Mouse (Mus musculus) cortical plate, adult 2 months (tissue): Measurements from ENCODE around the gene Mta1.

Experiments
- CTCF ChIP-seq: fragments of 200-500 bp; IDR thresholded peaks from 2 replicates; pipeline ENCODE4 v1.5.1; 2011; ENCODE audit warnings: mild to moderate bottlenecking, control low read depth, low read length; ENCODE audit not compliant: insufficient read depth; ENCODE audit errors: extremely low read depth
- POLR2A ChIP-seq: fragments of 200-500 bp; IDR thresholded peaks from 2 replicates; pipeline ENCODE4 v1.6.1; 2011; ENCODE audit warnings: mild to moderate bottlenecking, low read length, control low read depth; ENCODE audit not compliant: insufficient read depth; ENCODE audit errors: extremely low read depth

- TF ChIP-seq CTCF (no peak), POLR2A (no peak)
These were observed 34.4 kb upstream of the Mta1 start for GRCm38 (mm10) chr12:113063700-113064099.
